Comparison of ENCODE assay signal across 18 mouse cellular contexts in the genomic region with DNA sequence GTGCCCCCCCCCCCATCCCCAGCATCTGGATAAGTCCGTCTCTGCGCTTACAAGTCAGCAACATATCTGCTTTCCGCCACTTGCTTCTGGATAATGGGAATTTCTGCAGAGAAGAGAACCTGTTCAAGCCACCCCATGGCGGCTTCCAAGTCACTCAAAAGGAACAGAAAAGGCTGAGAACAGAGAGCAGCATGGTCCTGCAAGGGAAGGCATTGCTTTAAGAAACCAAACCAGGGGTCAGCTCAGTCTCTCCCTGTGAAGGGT.
DNase-seq lines count a peak whose midpoint lies in the region; ATAC-seq lines count a peak whose summit lies in the region.
"Had no signal": no experiment of that assay in that cellular context is flagged by ENCODE, and none has a peak within 500 bp of the region (broad histone marks: within the 10 kb centered on the region; RNA-seq: fewer than 3 reads in every experiment).

No protein-coding gene starts in this region.

- no peak for ATAC-seq in forebrain, embryonic 14.5 days
- no peak for ATAC-seq in forebrain, embryonic 13.5 days
- ATAC-seq in hindbrain, embryonic 11.5 days (ENCODE audit: low FRiP score), result no peak; the same call in 1 of the 2 replicates
- ATAC-seq in neural tube, embryonic 12.5 days (ENCODE audit: low FRiP score, low read depth), result no peak
- ATAC-seq: forebrain, postnatal 0 days had no signal

- H3K9me3 ChIP-seq in forebrain, embryonic 14.5 days (replicated peaks; ENCODE audit: control insufficient read depth, low read length), result no peaks in the 10 kb centered on the region
- no peaks in the 10 kb centered on the region for H3K9me3 ChIP-seq in forebrain, embryonic 13.5 days (replicated peaks)
- H3K9me3 ChIP-seq in hindbrain, embryonic 10.5 days, result no peaks in the 10 kb centered on the region
- H3K9me3 ChIP-seq in hindbrain, embryonic 11.5 days (ENCODE audit: control insufficient read depth, low read length), result no peaks in the 10 kb centered on the region
- H3K9me3 ChIP-seq in neural tube, embryonic 12.5 days, result no peaks in the 10 kb centered on the region
- H3K9me3 ChIP-seq: embryonic facial prominence, embryonic 10.5 days; embryonic facial prominence, embryonic 12.5 days; forebrain, embryonic 15.5 days had no signal

- H3K27me3 ChIP-seq in forebrain, embryonic 14.5 days (replicated peaks; ENCODE audit: control insufficient read depth, insufficient read depth, low read length), result no peaks in the 10 kb centered on the region
- peaks cover 8% of the 10 kb centered on the region; the same call in 1 of the 2 replicates for H3K27me3 ChIP-seq in forebrain, embryonic 13.5 days
- peaks cover 11% of the 10 kb centered on the region; the same call in 1 of the 2 replicates for H3K27me3 ChIP-seq in hindbrain, embryonic 10.5 days (ENCODE audit: insufficient read depth, poor library complexity, severe bottlenecking)
- peaks cover 19% of the 10 kb centered on the region for H3K27me3 ChIP-seq in hindbrain, embryonic 11.5 days (ENCODE audit: control insufficient read depth, insufficient read depth, low read length)
- peaks cover 81% of the 10 kb centered on the region for H3K27me3 ChIP-seq in neural tube, embryonic 12.5 days (replicated peaks)
- H3K27me3 ChIP-seq: embryonic facial prominence, embryonic 12.5 days; forebrain, embryonic 15.5 days had no signal

- DNase-seq in forebrain, embryonic 14.5 days (ENCODE audit: low spot score), result peak; percentile 13
- no peak for DNase-seq in hindbrain, embryonic 10.5 days (ENCODE audit: low spot score)
- no peak for DNase-seq in hindbrain, embryonic 11.5 days (ENCODE audit: low spot score)
- DNase-seq in neural tube, embryonic 10.5 days (ENCODE audit: extremely low spot score, low spot score), result no peak
- DNase-seq in gastrocnemius, postnatal 4 days (ENCODE audit: low spot score in 2 of 2), result no peak
- DNase-seq: adrenal gland, adult 2 months; adrenal gland, postnatal 10 days; adrenal gland, postnatal 25 days; cerebellum, adult 11-12 months; cerebellum, adult 2 months; cerebellum, adult 9-10 months; cerebellum, postnatal 25 days had no signal

- H3K9ac ChIP-seq in forebrain, embryonic 14.5 days (ENCODE audit: low read length), result no peak overlapping the region
- H3K9ac ChIP-seq in forebrain, embryonic 13.5 days, result no peak overlapping the region
- H3K9ac ChIP-seq in hindbrain, embryonic 11.5 days (ENCODE audit: low read depth, low read length), result no peak overlapping the region
- no peak overlapping the region for H3K9ac ChIP-seq in neural tube, embryonic 12.5 days
- H3K9ac ChIP-seq: embryonic facial prominence, embryonic 12.5 days; forebrain, embryonic 15.5 days; forebrain, postnatal 0 days had no signal

- no peak overlapping the region for H3K4me2 ChIP-seq in forebrain, embryonic 14.5 days (ENCODE audit: low read length)
- no peak overlapping the region for H3K4me2 ChIP-seq in forebrain, embryonic 13.5 days
- no peak overlapping the region for H3K4me2 ChIP-seq in hindbrain, embryonic 11.5 days (replicated peaks; ENCODE audit: low read depth, low read length)
- 0 out of 2 replicates have a peak overlapping the region, but pooled peaks have one; percentile 2 for H3K4me2 ChIP-seq in neural tube, embryonic 12.5 days (replicated peaks)
- H3K4me2 ChIP-seq: embryonic facial prominence, embryonic 12.5 days; forebrain, embryonic 15.5 days had no signal

- 60% methylated on average over 4 of the region's 4 CpGs for WGBS in forebrain, embryonic 14.5 days
- WGBS in forebrain, embryonic 13.5 days, result 60% methylated on average over 4 of the region's 4 CpGs
- WGBS in hindbrain, embryonic 10.5 days, result 60% methylated on average over 4 of the region's 4 CpGs
- WGBS in hindbrain, embryonic 11.5 days, result 59% methylated on average over 4 of the region's 4 CpGs
- 61% methylated on average over 4 of the region's 4 CpGs for WGBS in neural tube, embryonic 12.5 days

- H3K4me1 ChIP-seq in forebrain, embryonic 14.5 days (ENCODE audit: control insufficient read depth, insufficient read depth, low read length), result peaks cover 16% of the 10 kb centered on the region; the same call in 1 of the 2 replicates
- peaks cover 21% of the 10 kb centered on the region for H3K4me1 ChIP-seq in forebrain, embryonic 13.5 days
- H3K4me1 ChIP-seq in hindbrain, embryonic 10.5 days (replicated peaks), result peaks cover 52% of the 10 kb centered on the region
- H3K4me1 ChIP-seq in hindbrain, embryonic 11.5 days (replicated peaks; ENCODE audit: control insufficient read depth, insufficient read depth, low read length), result no peaks in the 10 kb centered on the region
- peaks cover 9% of the 10 kb centered on the region for H3K4me1 ChIP-seq in neural tube, embryonic 12.5 days
- H3K4me1 ChIP-seq: embryonic facial prominence, embryonic 12.5 days had no signal

- no peak overlapping the region for H3K27ac ChIP-seq in forebrain, embryonic 14.5 days (ENCODE audit: low read depth, low read length)
- no peak overlapping the region for H3K27ac ChIP-seq in forebrain, embryonic 13.5 days
- H3K27ac ChIP-seq in hindbrain, embryonic 10.5 days, result 0 out of 2 replicates have a peak overlapping the region, but pooled peaks have one; percentile 16
- no peak overlapping the region for H3K27ac ChIP-seq in hindbrain, embryonic 11.5 days (ENCODE audit: low read depth, low read length)
- H3K27ac ChIP-seq in neural tube, embryonic 12.5 days, result no peak overlapping the region
- H3K27ac ChIP-seq: embryonic facial prominence, embryonic 10.5 days; embryonic facial prominence, embryonic 12.5 days; forebrain, embryonic 15.5 days had no signal

- no peak overlapping the region for H3K4me3 ChIP-seq in forebrain, embryonic 14.5 days (ENCODE audit: low read depth, low read length)
- no peak overlapping the region for H3K4me3 ChIP-seq in forebrain, embryonic 13.5 days
- H3K4me3 ChIP-seq in hindbrain, embryonic 10.5 days, result no peak overlapping the region; the same call in 1 of the 2 replicates
- no peak overlapping the region for H3K4me3 ChIP-seq in hindbrain, embryonic 11.5 days (ENCODE audit: low read depth, low read length)
- H3K4me3 ChIP-seq in neural tube, embryonic 12.5 days, result no peak overlapping the region
- H3K4me3 ChIP-seq: embryonic facial prominence, embryonic 10.5 days; embryonic facial prominence, embryonic 12.5 days; forebrain, embryonic 15.5 days had no signal

- no peaks in the 10 kb centered on the region for H3K36me3 ChIP-seq in forebrain, embryonic 14.5 days (ENCODE audit: control insufficient read depth, insufficient read depth, low read length)
- H3K36me3 ChIP-seq in forebrain, embryonic 13.5 days (ENCODE audit: poor library complexity, severe bottlenecking), result no peaks in the 10 kb centered on the region
- no peaks in the 10 kb centered on the region for H3K36me3 ChIP-seq in hindbrain, embryonic 10.5 days
- H3K36me3 ChIP-seq in hindbrain, embryonic 11.5 days (ENCODE audit: control insufficient read depth, insufficient read depth, low read length), result no peaks in the 10 kb centered on the region
- no peaks in the 10 kb centered on the region for H3K36me3 ChIP-seq in neural tube, embryonic 12.5 days
- H3K36me3 ChIP-seq: embryonic facial prominence, embryonic 10.5 days; embryonic facial prominence, embryonic 12.5 days; forebrain, embryonic 15.5 days had no signal
